Mouse (Mus musculus) gastrocnemius, adult 8-10 months (tissue): ENCODE results near the gene Taf8. TPM values are rescaled to one million over a fixed set of nuclear protein-coding genes. Genes with fewer than 3 reads are reported as not detected.

Source experiments
- DNase-seq, 2 experiments: peaks; one replicate each; pipeline ENCODE4 v3.0.0; 2022; ENCODE audit warnings: low spot score in 2 of 2
- total RNA-seq, 4 experiments: library from RNA; stranded (reverse); gene quantifications; 2 replicates each; pipeline ENCODE4 v1.2.4; 2022

Taf8 gene
- 10 to 100 TPM; 10.0 to 12.6 (median 11.2) TPM for total RNA-seq

DNA sequence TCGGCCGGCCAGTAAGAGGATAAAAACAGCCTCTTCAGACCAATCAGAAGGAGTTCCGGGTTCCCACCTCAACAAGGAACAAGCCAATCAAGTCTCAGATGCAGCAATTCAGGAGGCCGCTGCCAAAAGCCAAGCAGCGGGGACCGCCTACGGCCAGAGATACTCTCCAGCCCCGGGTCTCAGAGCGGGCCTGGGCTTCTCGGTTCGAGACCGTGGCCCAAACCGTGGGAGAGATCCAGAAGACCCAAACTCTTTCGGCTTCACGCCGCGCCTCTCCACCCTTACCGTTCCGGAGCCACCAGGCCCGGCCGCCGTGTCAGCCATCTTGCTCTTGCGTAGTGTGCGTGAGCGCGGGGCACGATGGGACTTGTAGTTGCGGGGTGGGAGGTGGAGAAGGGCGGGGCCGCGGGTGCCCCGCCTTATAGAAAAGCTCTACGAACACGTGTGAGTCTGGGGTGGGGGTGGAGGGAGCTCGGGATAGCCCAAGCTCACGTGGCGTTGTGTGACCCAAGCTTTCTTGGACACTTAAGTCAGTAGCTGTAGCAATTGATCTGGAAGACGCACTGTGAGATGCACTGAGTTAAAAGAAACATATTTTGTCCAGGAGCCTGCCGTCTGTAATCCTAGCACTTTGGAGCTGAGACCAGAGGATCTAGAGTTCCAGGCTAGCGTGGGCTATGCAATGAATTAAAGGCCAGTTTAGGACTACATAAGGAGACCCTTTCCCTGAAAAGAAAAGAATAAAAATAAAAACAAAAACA, at the start of gene Taf8:
Gene Taf8, minus strand, starts transcription at position 347 of the 761 bp plus-strand sequence.
- DNase-seq: peak; percentile 86 to 91

DNA sequence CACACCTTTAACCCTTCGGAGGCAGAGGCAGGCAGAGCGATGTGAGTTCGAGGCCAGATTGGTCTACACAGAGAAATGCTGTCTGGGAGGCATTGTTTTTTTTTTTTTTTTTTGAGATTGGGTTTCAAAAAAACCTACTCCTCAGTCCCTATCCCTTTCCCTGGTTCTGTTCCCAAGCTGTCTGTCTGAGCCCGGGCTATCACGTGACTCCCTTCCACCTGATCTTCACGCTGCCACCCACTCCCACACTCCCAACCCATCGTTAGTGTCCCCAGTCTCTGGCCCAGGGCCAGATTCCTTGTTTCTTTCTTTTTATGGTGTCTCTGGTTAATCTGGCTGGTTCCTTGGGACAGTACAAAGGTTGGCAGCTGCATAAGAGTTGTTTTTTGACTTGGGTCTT, 49.0 kb upstream of the Taf8 start:
- DNase-seq: no peak

DNA sequence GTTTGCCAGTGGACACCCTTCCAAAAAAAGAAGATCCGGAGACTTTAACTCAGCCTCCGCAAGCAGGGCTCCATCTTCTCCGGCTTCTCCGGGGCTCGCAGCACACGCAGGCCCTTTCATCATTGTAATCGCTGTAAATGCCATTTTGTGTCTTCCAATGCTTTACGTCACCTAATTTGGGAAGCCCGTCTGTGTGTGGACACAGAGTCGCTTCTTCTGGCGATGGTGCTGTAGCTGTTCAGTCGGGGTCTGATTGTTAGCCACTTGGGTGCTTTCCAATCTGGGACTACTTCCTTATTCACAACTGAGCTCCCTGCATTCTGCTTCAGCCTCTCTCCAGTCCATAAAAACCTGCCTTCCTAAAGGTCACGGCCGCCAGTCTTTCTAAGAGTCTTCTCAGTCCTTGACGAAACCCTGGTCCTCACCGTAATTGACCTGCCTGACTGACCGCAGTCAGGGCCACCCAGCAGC, 43.8 kb upstream of the Taf8 start:
- no peak for DNase-seq

GRCm38 (mm10) chr17:47545154-47545553, 43.1 kb upstream of the Taf8 start:
- DNase-seq: no peak

GRCm38 (mm10) chr17:47543051-47543650, 41.1 kb upstream of the Taf8 start:
- DNase-seq: no peak

DNA sequence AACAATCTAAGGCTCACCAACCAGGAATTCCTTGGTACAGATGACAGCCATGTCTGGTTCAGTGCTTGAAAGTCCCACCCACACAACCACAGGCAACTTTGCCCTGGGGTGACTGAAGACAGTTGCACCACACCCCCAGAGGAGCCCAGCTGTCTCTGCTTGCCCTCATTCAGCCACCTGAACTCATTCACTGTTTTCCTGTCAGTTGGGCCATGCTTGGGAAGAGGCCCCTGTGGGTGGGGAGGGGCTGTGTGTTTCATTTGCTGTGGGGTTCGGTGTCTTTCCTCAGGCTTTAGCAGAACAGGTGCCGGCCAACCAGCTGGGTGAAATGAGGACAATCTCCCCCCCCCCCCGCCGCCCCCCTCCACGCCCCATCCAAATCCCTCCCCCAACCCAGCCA, 40.0 kb upstream of the Taf8 start:
- DNase-seq: no peak

DNA sequence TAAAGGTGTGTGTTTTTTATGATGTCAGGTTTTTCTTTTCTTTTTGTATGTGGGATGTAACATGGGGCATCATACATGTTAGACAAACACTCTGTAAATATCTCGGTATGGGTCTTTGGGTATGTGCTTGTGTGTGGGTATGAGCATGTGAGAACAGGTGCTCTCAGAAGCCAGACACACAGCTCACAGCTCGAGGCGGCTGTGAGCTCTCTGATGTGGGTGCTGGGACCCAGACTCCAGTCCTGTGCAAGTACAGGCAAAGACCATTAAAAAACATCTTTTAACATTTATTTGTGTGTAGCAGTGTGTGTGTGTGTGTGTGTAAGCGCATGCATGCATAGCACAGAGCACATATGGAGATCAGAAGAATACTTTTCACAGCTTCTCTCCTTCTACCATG, 37.0 kb upstream of the Taf8 start:
- DNase-seq: no peak

GRCm38 (mm10) chr17:47538049-47538448, 36.0 kb upstream of the Taf8 start:
- no peak for DNase-seq

GRCm38 (mm10) chr17:47535812-47536236, 33.7 kb upstream of the Taf8 start:
- DNase-seq: no peak

GRCm38 (mm10) chr17:47533691-47534090, 31.6 kb upstream of the Taf8 start:
- no peak for DNase-seq

- no peak for DNase-seq
Measured at GRCm38 (mm10) chr17:47532364-47532763, 30.3 kb upstream of the Taf8 start.

DNA sequence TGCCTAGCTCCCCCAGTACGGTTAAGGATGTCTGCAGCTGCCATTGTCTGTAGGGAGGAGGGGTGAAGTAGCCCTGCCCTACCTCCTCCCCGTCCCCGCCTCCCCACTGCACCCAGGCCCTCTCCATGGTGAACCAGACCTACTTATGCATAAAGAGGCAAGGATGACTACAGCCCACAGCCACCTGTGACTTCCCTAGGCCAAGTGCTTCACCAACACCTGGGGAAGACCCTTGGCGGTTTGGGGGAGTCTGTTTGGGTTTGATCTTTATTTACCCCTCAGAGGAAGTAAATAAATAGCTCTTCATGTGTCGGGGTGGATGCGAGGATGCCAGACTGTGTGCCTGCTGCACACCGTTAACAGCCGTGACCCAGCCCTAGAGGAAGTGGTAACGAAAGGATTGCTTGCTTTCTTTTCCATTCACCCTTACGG, 29.3 kb upstream of the Taf8 start:
- no peak for DNase-seq

DNA sequence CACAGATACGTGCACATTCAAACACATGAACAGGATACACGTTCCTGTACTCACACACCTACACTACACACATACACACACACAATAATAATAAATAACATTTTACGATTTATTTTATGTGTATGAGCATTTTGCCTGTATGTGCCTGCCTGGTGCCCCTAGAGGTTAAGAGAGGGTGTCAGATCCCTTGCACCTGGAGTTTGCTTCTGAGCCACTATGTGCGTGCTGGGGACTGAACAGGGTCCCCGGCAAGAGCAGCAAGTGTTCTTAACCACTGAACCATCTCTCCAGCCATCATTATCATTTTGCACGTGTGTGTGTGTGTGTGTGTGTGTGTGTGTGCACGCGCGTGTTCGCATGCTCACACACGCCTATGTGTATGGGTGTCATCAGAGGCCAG, 27.5 kb upstream of the Taf8 start:
- DNase-seq: no peak

- no peak for DNase-seq
Measured at GRCm38 (mm10) chr17:47528919-47529318, 26.8 kb upstream of the Taf8 start.

DNA sequence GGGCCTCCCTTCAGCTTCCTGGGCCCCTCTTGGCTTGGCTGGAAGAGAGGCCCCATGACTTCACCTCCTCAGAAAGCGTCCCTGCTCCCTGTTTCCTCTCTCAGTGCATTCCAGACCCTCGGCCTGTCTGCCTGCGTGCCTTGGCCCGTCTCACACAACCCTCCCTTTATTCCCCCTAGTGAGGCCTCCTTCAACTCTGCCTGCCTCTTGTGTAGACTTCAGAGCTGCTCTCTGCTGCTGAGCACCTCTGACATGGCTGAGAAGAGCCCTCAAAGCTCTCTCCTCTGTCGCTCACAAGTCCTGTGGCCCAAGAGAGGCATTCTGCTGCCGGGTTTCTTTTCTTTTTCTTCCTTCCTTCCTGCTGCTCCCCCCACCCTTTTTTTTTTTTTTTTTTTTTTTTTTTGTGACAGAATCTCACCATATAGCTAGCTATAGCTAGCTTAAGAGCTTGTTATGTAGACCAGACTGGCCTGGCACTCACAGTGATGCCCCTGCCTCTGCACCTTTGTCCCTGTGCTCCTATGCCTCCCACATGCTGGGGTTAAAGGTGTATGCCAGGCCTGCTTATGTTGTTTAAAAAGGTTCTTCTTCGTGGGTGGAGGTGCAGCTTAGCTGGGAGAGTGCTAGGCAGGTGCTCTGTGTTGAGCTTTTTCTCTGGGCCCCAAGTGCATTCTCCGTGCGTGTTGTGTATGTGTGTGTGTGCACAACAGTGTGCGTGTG, 25.6 kb upstream of the Taf8 start:
- no peak for DNase-seq

GRCm38 (mm10) chr17:47526856-47527520, 24.9 kb upstream of the Taf8 start:
- no peak for DNase-seq

DNA sequence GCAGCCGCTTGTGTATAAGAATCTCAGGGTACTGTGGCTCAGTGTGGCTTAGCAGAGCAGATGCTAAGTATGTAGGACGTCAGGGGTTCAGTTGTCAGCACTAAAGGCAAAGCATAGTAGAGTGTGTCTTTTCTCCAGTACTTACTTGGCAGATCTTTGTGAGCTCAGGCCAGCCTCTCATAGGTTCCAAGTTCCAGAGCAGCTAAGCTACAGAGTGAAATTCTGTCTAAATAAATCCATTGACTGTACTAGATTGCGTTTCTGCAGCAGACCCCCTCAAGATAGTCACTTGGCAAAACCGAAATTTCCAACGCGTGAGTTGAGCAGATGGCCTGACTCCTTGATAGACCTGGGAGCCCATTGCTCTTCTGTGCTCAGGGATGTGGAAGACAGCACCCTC, 22.9 kb upstream of the Taf8 start:
- no peak for DNase-seq

DNA sequence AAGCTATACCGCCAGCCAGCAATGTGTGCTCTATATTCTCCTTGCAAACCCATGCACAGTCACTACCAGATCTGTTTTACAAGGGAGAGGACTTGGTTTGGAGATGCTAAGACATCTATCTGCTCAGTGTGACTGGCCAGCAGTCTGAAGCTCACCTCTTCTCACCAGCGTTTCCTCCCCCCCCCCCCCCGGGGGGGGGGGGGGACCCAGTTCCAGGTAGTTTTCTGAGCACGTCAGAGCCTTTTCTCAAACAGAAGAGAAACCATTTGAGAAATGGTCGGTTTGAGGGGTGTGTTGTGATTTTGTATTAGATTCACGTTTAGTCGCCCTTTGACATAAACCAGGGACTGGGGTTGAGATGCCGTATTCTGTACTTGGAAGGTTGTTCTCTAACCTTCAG, 22.0 kb upstream of the Taf8 start:
- DNase-seq: no peak

- no peak for DNase-seq
Measured at GRCm38 (mm10) chr17:47523211-47523682, 21.2 kb upstream of the Taf8 start.

- no peak for DNase-seq
Measured at GRCm38 (mm10) chr17:47522536-47522935, 20.4 kb upstream of the Taf8 start.

- no peak for DNase-seq
Measured at GRCm38 (mm10) chr17:47521551-47522258, 19.6 kb upstream of the Taf8 start.
